Mouse (Mus musculus) naive thymus-derived CD4-positive, alpha-beta T cell, adult 5 months (primary cell): ENCODE data around the gene Moap1. TPM values are rescaled to one million over a fixed set of nuclear protein-coding genes. Genes with fewer than 3 reads are reported as not detected.

ENCODE experiments used
- polyA plus RNA-seq: library from polyadenylated mRNA; unstranded; fragments of 100-300 nt; shearing (Covaris generic); gene quantifications from one replicate; pipeline ENCODE4 v1.2.1, GENCODE M21; 2017

The Moap1 gene
- 7.3 TPM for polyA plus RNA-seq

DNA sequence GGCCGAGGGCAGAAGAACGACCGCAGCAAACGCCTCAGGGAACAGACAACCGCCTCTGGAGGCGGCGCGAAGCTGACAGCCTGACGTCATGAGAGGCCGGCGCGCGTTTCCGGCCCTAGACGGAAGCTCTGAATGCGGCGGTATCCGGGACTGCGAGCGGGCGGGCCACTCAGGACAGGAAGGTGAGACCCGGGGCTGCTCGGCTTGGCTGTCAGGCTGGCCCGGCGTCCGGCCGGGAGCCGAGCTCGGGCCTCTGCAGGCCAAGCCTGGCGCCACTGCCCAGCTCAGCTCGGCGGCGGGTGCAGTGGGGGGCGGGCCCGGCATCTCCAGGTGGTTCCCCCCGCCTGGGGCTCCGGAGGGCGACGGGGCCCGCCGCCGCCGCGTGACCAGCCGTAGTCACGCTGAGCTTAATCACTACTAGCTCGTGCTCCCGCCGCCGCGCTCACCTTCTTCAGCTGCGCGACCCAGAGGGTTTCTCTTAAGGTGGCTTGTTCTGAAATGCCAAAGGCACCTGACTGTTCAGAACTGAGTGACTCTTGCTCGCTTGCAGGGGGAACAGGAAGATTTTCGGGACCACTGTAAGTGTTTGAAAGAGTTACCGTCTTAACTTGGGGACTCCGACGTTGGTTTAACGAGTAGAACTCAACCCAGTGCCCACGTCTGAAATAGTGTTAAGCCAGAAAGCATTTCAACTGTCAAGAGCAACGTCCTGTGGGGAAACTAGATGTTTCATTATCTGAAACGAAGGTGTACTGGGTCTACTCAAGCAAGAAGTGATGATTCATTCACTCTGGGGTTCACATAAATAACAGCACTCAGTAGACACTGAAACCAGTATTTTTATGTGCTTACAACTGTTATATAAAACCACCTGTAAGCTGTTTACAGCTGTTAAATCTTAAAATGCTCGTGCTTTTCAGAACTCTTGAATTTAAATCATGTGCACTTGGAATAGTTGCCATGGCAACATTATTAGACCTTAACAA lies at the start of gene Moap1, which contains the start of gene Tmem251:
TSS of gene Moap1 (minus strand) at position 73 of the 986 bp plus-strand sequence.
TSS of gene Tmem251 (plus strand) at position 174 of the 986 bp plus-strand sequence.

DNA sequence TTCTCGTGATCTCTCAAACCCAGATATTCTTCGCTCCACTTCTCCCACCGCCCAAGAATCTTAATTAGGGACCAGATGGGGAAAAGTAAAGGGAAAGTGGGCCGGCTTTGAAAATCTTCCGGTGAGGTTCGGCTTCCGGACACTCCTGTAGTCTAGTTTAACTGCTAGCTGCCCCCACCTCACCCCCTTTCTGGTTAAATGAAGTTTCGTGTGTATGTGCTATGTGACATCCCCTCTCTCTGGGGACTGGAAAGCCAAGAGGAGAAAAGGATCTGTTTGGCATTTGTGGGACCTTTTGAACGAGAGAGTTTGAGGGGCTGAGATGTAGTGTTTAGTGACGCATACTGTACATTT lies 14.9 kb upstream of the Moap1 start, which contains the start of gene Gm20604:
TSS of gene Gm20604 (minus strand) at position 270 of the 354 bp plus-strand sequence.

DNA sequence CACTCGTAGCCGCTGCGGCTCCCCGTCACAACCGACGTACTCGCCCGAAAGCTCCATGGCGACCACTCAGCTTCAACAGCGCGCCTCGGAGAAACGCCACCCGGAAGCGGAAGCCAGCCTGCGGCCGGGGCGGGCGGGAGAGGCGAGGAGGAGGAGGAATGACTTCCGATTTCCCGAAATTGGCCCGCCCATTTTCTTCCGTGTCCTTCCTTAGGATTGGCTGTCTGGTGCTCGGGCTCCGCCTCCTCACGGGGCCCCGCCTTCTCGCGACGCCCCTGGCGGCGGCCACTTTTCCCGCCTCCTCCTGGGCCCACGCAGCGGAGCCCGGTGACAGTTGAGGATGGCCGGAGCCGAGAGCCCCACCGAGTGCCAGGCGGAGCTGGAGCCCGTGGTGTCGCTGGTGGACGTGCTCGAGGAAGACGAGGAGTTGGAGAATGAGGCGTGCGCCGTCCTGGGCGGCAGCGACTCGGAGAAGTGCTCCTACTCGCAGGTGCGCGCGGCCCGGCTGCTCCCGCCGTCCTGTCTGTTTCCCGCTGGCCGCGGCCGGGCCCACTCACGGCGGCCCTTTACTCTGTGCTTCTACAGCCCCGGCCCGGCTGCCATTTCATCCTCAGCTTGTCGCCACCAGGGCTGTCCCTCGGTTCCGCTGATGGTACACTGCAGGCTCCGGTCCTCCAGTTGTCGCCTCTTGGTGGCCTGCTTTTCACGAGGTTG lies 14.4 kb upstream of the Moap1 start, which contains the start of the genes Gm28051, Gon7 and Ubr7:
TSS of gene Gm28051 (minus strand) at position 77 of the 714 bp plus-strand sequence.
TSS of gene Gon7 (minus strand) at position 115 of the 714 bp plus-strand sequence.
TSS of gene Ubr7 (plus strand) at position 279 of the 714 bp plus-strand sequence.

DNA sequence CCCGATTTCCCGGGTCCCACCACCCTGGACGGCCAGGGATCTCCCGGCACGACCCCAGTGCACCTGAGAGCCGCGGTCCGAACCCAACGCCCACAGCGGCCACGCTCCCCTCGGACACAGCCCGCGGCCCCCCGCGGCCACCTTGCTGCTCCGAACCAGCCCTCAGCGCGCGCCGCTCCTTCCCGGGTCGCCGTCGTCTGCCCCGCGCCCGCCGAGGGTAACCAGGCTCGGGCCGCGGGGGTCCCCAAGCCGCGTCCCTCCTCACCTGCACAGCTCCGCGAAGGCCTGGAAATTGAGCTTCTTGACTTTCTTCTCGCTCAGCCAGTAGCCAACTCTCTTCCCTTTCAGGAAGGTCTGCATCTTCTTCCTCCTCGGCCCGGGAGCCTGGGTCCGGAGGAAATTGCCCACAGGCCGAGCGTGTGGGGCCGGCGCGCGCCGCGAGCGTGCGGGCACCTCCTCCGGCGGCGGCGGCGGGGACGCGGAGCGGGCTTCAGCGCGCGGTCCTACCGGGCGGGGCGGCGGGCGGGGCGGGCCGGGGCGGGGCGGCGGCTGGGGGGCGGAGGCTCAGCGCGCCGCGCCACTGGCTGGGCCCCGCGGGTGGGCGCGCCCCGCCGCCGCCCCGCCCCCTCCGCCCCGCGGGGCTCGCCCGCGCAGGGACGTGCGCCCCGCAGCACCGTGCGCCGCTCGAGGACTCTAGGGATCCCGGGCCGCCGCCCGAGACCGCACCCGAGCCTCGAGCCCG lies 38.8 kb downstream of the Moap1 start, which contains the start of gene Itpk1:
TSS of gene Itpk1 (minus strand) at position 474 of the 742 bp plus-strand sequence.

Other genes with a start within 250 kb of the Moap1 start
- not detected for gene Chga, start 188.7 kb downstream of the Moap1 start, polyA plus RNA-seq
- gene Itpk1, start 38.7 kb downstream of the Moap1 start, polyA plus RNA-seq: 42.5 TPM
- 20.1 TPM for gene Tmem251, start 101 bp upstream of the Moap1 start, polyA plus RNA-seq
- gene Gm28051, start 14.1 kb upstream of the Moap1 start, polyA plus RNA-seq: not detected
- 22.6 TPM for gene Gon7, start 14.1 kb upstream of the Moap1 start, polyA plus RNA-seq
- gene Ubr7, start 14.3 kb upstream of the Moap1 start, polyA plus RNA-seq: 28.1 TPM
- 6.1 TPM for gene Gm20604, start 15.0 kb upstream of the Moap1 start, polyA plus RNA-seq
- 39.6 TPM for gene Btbd7, start 134.8 kb upstream of the Moap1 start, polyA plus RNA-seq
- not detected for gene Cox8c, start 155.7 kb upstream of the Moap1 start, polyA plus RNA-seq
- gene Unc79, start 205.2 kb upstream of the Moap1 start, polyA plus RNA-seq: not detected